Mouse (Mus musculus) left cerebral cortex, postnatal 4 days (tissue): Measurements from ENCODE around the gene Stk24. TPM values are rescaled to one million over a fixed set of nuclear protein-coding genes. Genes with fewer than 3 reads are reported as not detected.

Experiments used
- DNase-seq: peaks from one replicate; pipeline ENCODE4 v3.0.0-alpha.2; 2022
- intact Hi-C: fragments of 180-260 bp; cut with DNase I; formaldehyde crosslinking; loops from one replicate; pipeline ENCODE4 v1.15.1; 2025
- total RNA-seq, 2 experiments: library from RNA; stranded (reverse); gene quantifications; 2 replicates each; pipeline ENCODE4 v1.2.3; 2021

Gene Stk24
- total RNA-seq, 2 experiments from 2014 or later = 45.9 to 52.1 TPM

DNA sequence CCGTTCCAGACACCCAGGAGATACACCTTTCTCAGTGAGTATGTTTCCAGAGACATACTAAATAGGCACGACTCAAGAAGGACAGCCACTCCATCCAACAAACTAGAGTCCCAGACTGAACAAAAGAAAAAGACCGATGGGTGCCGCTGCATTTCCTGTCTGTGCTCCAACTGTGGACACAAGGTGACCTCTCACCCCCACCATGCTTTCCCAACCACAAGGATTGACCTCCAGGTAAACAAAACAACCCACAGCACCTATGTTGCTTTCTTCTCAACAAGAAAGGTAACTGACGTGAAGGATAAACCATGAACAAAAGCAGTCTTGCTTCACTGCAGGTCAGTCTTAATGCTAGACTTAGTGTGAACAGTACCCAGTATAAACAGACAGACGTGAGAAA lies 27.1 kb downstream of the Stk24 start:
- DNase-seq = no peak
- intact Hi-C loops = no loop called here

DNA sequence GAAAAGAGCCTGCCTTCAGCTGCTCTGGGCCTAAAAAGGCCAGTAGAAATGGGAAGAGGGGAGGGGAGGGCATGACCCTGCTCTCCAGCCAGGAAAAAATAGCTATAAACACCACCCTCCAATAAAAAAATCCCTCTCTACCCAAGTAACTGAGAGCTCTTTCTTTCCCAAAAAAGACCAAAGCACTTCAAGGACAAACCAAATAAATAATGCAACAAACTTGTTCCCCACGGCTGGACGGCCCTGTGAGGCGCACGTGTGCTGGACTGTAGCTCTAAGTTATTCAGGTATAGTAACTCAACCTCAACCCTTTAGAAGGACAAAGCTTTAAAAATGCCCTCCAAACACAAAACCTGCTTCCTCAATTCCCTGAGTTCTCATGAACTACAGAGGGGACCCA lies 28.1 kb downstream of the Stk24 start:
- DNase-seq = no peak
- intact Hi-C loops = no loop called here

DNA sequence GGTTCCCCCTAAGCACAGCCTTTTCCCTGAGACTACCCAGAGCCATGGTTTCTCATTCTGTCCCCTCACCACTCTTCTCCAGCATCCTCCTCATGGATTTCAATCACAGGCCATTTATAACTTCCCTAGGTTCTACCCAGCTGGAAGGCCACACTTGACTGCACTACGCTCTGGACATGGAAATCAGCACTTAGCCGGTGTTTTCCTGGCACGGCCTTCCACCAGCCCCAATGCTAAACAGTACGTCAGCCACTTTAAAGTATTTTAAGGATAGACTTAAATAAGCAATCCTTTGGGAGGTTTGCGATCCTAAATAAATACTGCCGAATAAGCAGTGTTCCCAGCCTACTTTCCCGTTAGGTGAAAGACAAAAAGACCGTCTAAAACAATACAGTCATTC lies 29.8 kb downstream of the Stk24 start:
- intact Hi-C loops = no loop called here
- no peak for DNase-seq

- intact Hi-C loops = no loop called here
- no peak for DNase-seq
Measured at GRCm38 (mm10) chr14:121349291-121349690, 30.5 kb downstream of the Stk24 start.

GRCm38 (mm10) chr14:121348256-121348655 lies 31.6 kb downstream of the Stk24 start:
- peak; percentile 84 for DNase-seq
- intact Hi-C loops = no loop called here

- intact Hi-C loops = no loop called here
- no peak for DNase-seq
Measured at GRCm38 (mm10) chr14:121347134-121347533, 32.7 kb downstream of the Stk24 start.

DNA sequence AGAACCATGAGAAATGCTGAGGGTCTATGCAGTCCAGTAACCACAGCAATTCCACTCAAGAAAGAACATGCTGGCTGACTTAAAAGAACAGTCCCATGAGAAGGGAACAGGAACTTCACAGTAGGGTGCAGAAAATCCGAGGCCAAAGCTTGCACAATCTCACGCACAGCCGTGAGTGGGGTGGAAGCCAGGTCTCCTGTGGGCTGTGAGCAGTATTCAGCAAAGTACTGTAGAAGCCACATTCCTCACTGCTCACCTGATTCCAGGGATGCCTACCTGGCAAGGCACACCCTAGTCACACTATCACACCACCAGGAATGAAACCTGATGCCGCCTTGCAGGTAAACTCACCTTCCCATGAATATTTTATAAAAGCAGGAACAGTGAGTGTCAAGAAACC lies 33.2 kb downstream of the Stk24 start:
- no peak for DNase-seq
- intact Hi-C loops = no loop called here

DNA sequence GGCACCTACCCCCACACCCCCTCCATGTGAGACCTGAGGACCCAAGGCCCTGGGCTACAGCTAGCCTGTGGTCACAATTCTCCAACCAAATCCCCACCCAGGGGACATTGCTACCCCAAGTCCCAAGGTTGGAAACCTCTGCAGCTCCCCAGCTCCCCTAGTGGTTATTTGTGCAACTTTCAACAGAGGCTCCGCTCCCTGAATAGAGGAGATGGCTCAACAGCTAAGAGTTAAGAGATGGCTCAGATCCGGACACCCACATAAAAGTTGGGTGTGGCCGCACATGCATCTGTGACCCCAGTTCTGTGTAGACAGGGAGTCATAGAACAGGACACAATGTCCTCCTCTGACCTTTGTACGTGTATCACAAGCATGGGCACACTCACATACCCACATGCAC lies 33.8 kb downstream of the Stk24 start:
- DNase-seq = no peak
- intact Hi-C loops = no loop called here

- no peak for DNase-seq
- intact Hi-C loops = no loop called here
Measured at GRCm38 (mm10) chr14:121344928-121345327, 34.9 kb downstream of the Stk24 start.

GRCm38 (mm10) chr14:121342885-121343284 lies 36.9 kb downstream of the Stk24 start:
- intact Hi-C loops = no loop called here
- DNase-seq = peak; percentile 40

DNA sequence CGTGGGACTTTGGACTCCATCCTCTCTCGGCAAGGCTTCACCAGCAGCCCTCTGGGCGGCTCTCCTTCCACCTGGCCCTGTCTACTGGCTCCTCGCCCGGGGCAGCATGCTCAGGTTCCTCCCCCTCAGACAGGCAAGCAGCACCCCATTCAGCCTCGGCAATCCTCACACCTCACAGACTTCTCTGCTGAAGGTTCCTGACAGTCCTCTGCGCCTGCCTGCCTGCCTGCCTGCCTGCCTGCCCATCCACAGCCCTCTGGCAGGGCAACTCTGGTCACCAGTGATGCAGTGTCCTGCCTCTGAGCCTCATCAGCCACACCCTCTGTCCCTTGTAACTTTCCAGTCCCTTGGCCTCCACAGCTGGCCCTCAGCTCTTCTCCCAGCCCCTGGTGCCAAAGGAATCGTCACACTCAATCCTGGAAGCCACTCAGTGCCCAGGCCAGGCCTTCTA lies 39.8 kb downstream of the Stk24 start:
- DNase-seq = peak; percentile 43
- intact Hi-C loops = no loop called here

DNA sequence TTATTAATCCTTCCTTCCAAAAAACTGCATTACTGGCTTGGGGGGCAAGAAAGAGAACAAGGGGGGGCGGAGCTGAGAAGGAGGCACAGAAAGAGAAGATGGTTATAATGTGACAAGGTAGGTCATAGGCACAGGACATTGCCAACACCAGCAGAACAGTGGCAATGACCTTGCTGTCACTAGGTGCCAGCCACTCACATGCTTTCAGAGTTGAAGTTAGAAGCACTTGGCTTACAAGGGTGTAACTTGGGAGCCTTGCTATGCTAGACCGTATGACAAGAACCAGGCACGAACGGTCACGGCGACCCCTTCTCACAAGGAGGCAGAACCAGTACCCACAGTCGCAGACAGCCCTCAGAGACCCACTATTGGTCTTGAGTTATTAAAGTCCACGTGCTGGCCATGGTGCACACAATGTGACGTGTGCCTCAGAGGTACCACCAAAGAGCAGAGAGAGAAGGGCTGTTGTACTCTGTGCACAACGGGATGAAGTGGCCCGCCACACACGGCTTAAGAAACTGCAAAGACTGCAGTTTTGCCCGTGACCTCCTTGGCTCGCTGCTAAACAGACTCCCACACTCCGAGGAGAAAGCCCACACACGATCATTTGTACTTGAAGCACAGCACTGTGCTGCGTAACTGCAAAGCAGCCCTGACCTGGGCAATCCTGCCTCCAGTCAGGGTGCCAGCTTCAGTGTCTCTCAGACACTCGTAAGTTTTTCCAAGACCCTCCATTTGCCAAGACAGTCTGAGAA lies 40.8 kb downstream of the Stk24 start:
- no peak for DNase-seq
- intact Hi-C loops = no loop called here

- intact Hi-C loops = no loop called here
- no peak for DNase-seq
Measured at GRCm38 (mm10) chr14:121330090-121330408, 49.8 kb downstream of the Stk24 start.

- DNase-seq = no peak
- intact Hi-C loops = no loop called here
Measured at GRCm38 (mm10) chr14:121329401-121330089, 50.3 kb downstream of the Stk24 start.

DNA sequence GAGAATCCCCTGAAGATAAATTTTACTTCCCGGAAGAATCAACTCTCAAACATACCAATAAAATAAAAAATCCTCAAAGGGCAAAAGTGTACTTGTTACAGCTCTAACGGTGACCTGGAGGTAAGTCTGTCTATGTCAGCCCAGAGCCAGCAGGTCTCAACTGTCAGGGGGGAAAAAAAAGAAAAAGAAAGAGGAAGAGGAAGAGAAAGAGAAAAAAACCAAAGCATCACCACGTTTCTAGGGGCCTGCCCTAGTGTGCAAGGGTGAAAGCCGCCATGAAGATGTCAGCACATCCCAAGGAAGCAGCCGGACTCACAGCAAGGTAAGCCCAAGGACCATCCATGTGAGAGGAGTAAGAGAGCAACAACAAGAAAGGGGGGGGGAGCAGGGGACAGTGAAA lies 50.9 kb downstream of the Stk24 start:
- no peak for DNase-seq
- intact Hi-C loops = no loop called here

GRCm38 (mm10) chr14:121326432-121326831 lies 53.4 kb downstream of the Stk24 start:
- intact Hi-C loops = no loop called here
- DNase-seq = no peak

DNA sequence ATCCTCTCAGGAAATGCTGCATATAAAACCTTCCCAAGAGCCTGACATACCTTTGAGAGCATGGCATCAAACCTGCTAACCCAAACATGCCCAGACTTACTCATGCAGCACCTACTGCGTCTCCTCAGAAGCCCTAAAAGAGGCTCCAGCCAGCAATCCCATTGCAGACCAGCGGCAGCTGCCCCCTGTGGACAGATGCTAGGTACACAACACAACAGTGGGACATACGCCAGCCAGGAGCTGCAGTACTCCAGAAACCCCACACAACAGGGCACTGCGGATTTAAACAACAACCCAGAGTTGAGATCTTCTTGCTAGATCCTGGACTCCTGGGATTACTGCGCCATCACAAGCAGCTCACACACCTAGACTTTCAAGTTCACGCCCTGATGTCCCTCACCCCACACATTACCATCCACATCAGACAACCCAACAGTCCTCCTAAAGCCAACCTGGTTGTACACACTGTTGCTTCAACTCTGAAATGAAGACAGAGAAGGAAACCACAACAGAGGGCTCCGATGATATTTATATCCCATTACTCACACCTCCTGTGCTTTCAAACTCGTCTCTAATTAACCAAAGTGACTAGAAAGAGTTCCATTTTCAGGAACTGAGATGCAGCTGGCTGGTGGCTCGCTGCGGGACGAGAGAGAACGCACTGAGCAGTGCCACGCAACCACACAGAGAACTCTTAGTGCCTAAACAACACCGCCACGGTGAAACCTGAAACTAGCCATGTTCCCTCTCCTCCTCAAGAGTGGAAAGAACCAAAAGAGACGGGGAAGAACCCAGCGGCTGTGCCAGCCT lies 55.1 kb downstream of the Stk24 start:
- DNase-seq = no peak
- intact Hi-C loops = no loop called here

DNA sequence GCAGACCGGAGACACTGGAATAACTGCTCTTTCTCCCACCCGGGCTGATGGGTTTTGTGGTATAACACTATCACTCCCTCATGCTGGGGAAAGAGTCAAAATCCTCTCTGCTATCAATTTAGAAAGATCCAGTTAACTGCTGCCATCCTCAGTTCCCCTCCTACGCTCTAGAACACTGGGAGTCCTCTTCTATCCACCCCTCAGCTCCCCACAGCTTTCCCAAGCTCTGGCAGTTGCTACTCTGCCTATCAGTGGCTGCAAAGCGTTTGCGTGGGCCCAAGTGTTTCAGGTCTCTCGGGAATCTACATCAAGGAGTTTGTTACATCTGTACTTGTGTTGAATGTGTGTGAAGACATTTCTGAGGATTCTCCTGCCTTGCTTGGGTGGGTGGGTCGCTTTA lies 57.2 kb downstream of the Stk24 start:
- no peak for DNase-seq
- intact Hi-C loops = no loop called here

GRCm38 (mm10) chr14:121322150-121322549 lies 57.7 kb downstream of the Stk24 start:
- intact Hi-C loops = no loop called here
- no peak for DNase-seq

GRCm38 (mm10) chr14:121318382-121318781 lies 61.4 kb downstream of the Stk24 start:
- intact Hi-C loops = no loop called here
- DNase-seq = no peak

- DNase-seq = no peak
- intact Hi-C loops = no loop called here
Measured at GRCm38 (mm10) chr14:121317312-121317671, 62.5 kb downstream of the Stk24 start.
